Mouse (Mus musculus) hindbrain, embryonic 12.5 days (tissue): ENCODE results near the gene Fzd9. TPM values are rescaled to one million over a fixed set of nuclear protein-coding genes. Genes with fewer than 3 reads are reported as not detected.

Source experiments
- ATAC-seq: fragments of 200-750 bp; cut with Nextera tagmentation; 2 replicates; pipeline ENCODE4 v1.8.0; 2017; ENCODE audit warnings: moderate TSS enrichment; ENCODE audit not compliant: low FRiP score
- H3K27ac ChIP-seq: fragments of 300-500 bp; sonication (generic); 2 replicates; pipeline ENCODE4 v1.5.1; 2016; ENCODE audit warnings: mild to moderate bottlenecking
- H3K27me3 ChIP-seq: fragments of 300-500 bp; sonication (generic); 2 replicates; pipeline ENCODE4 v1.6.1; 2016; ENCODE audit warnings: mild to moderate bottlenecking
- H3K36me3 ChIP-seq: fragments of 300-500 bp; sonication (generic); 2 replicates; pipeline ENCODE4 v1.6.1; 2016; ENCODE audit warnings: mild to moderate bottlenecking
- H3K4me1 ChIP-seq: fragments of 300-500 bp; sonication (generic); 2 replicates; pipeline ENCODE4 v1.6.1; 2016
- H3K4me2 ChIP-seq: fragments of 300-500 bp; sonication (generic); replicated peaks from 2 replicates; pipeline ENCODE4 v1.6.1; 2016; ENCODE audit warnings: mild to moderate bottlenecking
- H3K4me3 ChIP-seq: fragments of 300-500 bp; sonication (generic); 2 replicates; pipeline ENCODE4 v1.5.1; 2016; ENCODE audit warnings: mild to moderate bottlenecking
- H3K9ac ChIP-seq: fragments of 300-500 bp; sonication (generic); 2 replicates; pipeline ENCODE4 v1.6.1; 2016; ENCODE audit warnings: mild to moderate bottlenecking, moderate library complexity
- H3K9me3 ChIP-seq: fragments of 300-500 bp; sonication (generic); replicated peaks from 2 replicates; pipeline ENCODE4 v1.6.1; 2016; ENCODE audit warnings: mild to moderate bottlenecking
- WGBS: fragments of 180-500 bp; shearing (Covaris S2); methylation state at CpG from one replicate; pipeline ENCODE4 v1.1.7; 2016; 5-methylcytosine and 5-hydroxymethylcytosine counted together
- polyA plus RNA-seq: library from polyadenylated mRNA; unstranded; fragments of >200 nt; fragmentation: Nextera tagmentation; extraction: Ambion mirVana; gene quantifications from 2 replicates; pipeline ENCODE4 v1.2.1, GENCODE M21; 2016

Gene Fzd9
- polyA plus RNA-seq, 1 experiment from 2014 or later = 16.2 TPM

- H3K9ac ChIP-seq = no peak overlapping the region
- no peaks in the 10 kb centered on the region for H3K36me3 ChIP-seq
- no peak overlapping the region for H3K27ac ChIP-seq
- H3K4me1 ChIP-seq = peaks cover 16% of the 10 kb centered on the region
- no peaks in the 10 kb centered on the region for H3K9me3 ChIP-seq
- H3K4me2 ChIP-seq = no peak overlapping the region
- ATAC-seq = no peak
- no peak overlapping the region for H3K4me3 ChIP-seq
- no peaks in the 10 kb centered on the region for H3K27me3 ChIP-seq
- 83% methylated on average over 8 of the region's 8 CpGs for WGBS
Measured at GRCm38 (mm10) chr5:135269451-135269850, 18.4 kb upstream of the Fzd9 start.

- H3K36me3 ChIP-seq = no peaks in the 10 kb centered on the region
- no peak overlapping the region for H3K4me3 ChIP-seq
- 42% methylated on average over 9 of the region's 9 CpGs for WGBS
- no peaks in the 10 kb centered on the region for H3K9me3 ChIP-seq
- no peaks in the 10 kb centered on the region for H3K27me3 ChIP-seq
- peak; percentile 32; the same call in 1 of the 2 replicates for ATAC-seq
- H3K27ac ChIP-seq = peak overlapping the region; percentile 74
- peak overlapping the region; percentile 28 for H3K9ac ChIP-seq
- H3K4me1 ChIP-seq = peaks cover 22% of the 10 kb centered on the region
- peak overlapping the region; percentile 25; the same call in 1 of the 2 replicates for H3K4me2 ChIP-seq
Measured at GRCm38 (mm10) chr5:135264548-135264947, 13.5 kb upstream of the Fzd9 start.

GRCm38 (mm10) chr5:135263866-135264503, 13.0 kb upstream of the Fzd9 start:
- ATAC-seq = peak; percentile 77
- WGBS = 19% methylated on average over 17 of the region's 17 CpGs
- Histone ChIP-seq H3K4me2 (peak overlapping the region; percentile 25; the same call in 1 of the 2 replicates), H3K9ac (peak overlapping the region; percentile 28), H3K27me3 (no peaks in the 10 kb centered on the region), H3K4me1 (peaks cover 23% of the 10 kb centered on the region), H3K27ac (peak overlapping the region; percentile 74), H3K4me3 (no peak overlapping the region), H3K9me3 (no peaks in the 10 kb centered on the region), H3K36me3 (no peaks in the 10 kb centered on the region)

- Histone ChIP-seq H3K36me3 (no peaks in the 10 kb centered on the region), H3K4me3 (0 out of 2 replicates have a peak overlapping the region, but pooled peaks have one; percentile 6), H3K27me3 (no peaks in the 10 kb centered on the region), H3K4me2 (peak overlapping the region; percentile 42), H3K27ac (peak overlapping the region; percentile 95), H3K9ac (peak overlapping the region; percentile 37), H3K4me1 (peaks cover 34% of the 10 kb centered on the region), H3K9me3 (peaks cover 6% of the 10 kb centered on the region; the same call in 1 of the 2 replicates)
- 12% methylated on average over 30 of the region's 30 CpGs for WGBS
- ATAC-seq = no peak
Measured at GRCm38 (mm10) chr5:135258280-135259150, 7.5 kb upstream of the Fzd9 start.

GRCm38 (mm10) chr5:135257559-135257958, 6.5 kb upstream of the Fzd9 start:
- peaks cover 6% of the 10 kb centered on the region; the same call in 1 of the 2 replicates for H3K9me3 ChIP-seq
- 84% methylated on average over 12 of the region's 12 CpGs for WGBS
- H3K4me1 ChIP-seq = peaks cover 42% of the 10 kb centered on the region
- H3K27me3 ChIP-seq = no peaks in the 10 kb centered on the region
- H3K36me3 ChIP-seq = no peaks in the 10 kb centered on the region
- ATAC-seq = no peak
- peak overlapping the region; percentile 95 for H3K27ac ChIP-seq
- H3K4me3 ChIP-seq = no peak overlapping the region
- no peak overlapping the region for H3K9ac ChIP-seq
- H3K4me2 ChIP-seq = no peak overlapping the region

- 86% methylated on average over 3 of the region's 3 CpGs for WGBS
- no peak overlapping the region for H3K4me2 ChIP-seq
Measured at GRCm38 (mm10) chr5:135256166-135256565, 5.1 kb upstream of the Fzd9 start.

GRCm38 (mm10) chr5:135253741-135254401, 2.8 kb upstream of the Fzd9 start:
- Histone ChIP-seq H3K27ac (peak overlapping the region; percentile 86), H3K9me3 (peaks cover 6% of the 10 kb centered on the region; the same call in 1 of the 2 replicates), H3K4me2 (peak overlapping the region; percentile 13), H3K4me3 (no peak overlapping the region), H3K4me1 (peaks cover 53% of the 10 kb centered on the region), H3K27me3 (peaks cover 20% of the 10 kb centered on the region), H3K36me3 (no peaks in the 10 kb centered on the region), H3K9ac (peak overlapping the region; percentile 23; the same call in 1 of the 2 replicates)
- ATAC-seq = peak; percentile 85
- WGBS = 3% methylated on average over 12 of the region's 12 CpGs

More at GRCm38 (mm10) chr5:135256166-135256565, 5.1 kb upstream of the Fzd9 start:
- Histone ChIP-seq H3K4me1 (peaks cover 48% of the 10 kb centered on the region), H3K27me3 (no peaks in the 10 kb centered on the region), H3K27ac (no peak overlapping the region), H3K9ac (no peak overlapping the region), H3K36me3 (no peaks in the 10 kb centered on the region), H3K9me3 (peaks cover 6% of the 10 kb centered on the region; the same call in 1 of the 2 replicates), H3K4me3 (no peak overlapping the region)
- ATAC-seq = no peak

GRCm38 (mm10) chr5:135250186-135251078, 598 bp downstream of the Fzd9 start:
- Histone ChIP-seq H3K27me3 (peaks cover 20% of the 10 kb centered on the region), H3K4me3 (peak overlapping the region; percentile 68), H3K36me3 (peaks cover 19% of the 10 kb centered on the region), H3K4me2 (peak overlapping the region; percentile 94), H3K4me1 (peaks cover 54% of the 10 kb centered on the region), H3K9ac (peak overlapping the region; percentile 72), H3K9me3 (no peaks in the 10 kb centered on the region), H3K27ac (peak overlapping the region; percentile 55)
- ATAC-seq = peak; percentile 21
- WGBS = 1% methylated on average over 90 of the region's 92 CpGs

- Histone ChIP-seq H3K9ac (peak overlapping the region; percentile 72), H3K4me1 (peaks cover 47% of the 10 kb centered on the region), H3K27me3 (peaks cover 20% of the 10 kb centered on the region), H3K4me2 (peak overlapping the region; percentile 94), H3K27ac (no peak overlapping the region), H3K4me3 (peak overlapping the region; percentile 68), H3K9me3 (no peaks in the 10 kb centered on the region), H3K36me3 (peaks cover 32% of the 10 kb centered on the region)
- ATAC-seq = no peak
- 76% methylated on average over 16 of the region's 16 CpGs for WGBS
Measured at GRCm38 (mm10) chr5:135248956-135249676, 1.9 kb downstream of the Fzd9 start.

GRCm38 (mm10) chr5:135247337-135247736, 3.7 kb downstream of the Fzd9 start:
- Histone ChIP-seq H3K27ac (no peak overlapping the region), H3K9me3 (no peaks in the 10 kb centered on the region), H3K27me3 (peaks cover 20% of the 10 kb centered on the region), H3K4me2 (peak overlapping the region; percentile 94), H3K9ac (0 out of 2 replicates have a peak overlapping the region, but pooled peaks have one; percentile 0), H3K36me3 (peaks cover 49% of the 10 kb centered on the region), H3K4me1 (peaks cover 31% of the 10 kb centered on the region), H3K4me3 (no peak overlapping the region)
- no peak for ATAC-seq
- WGBS = 74% methylated on average over 9 of the region's 9 CpGs
